Mouse (Mus musculus): ENCODE data around the gene Btbd35f29.
"Not testable (repeated sequence)": the region's sequence is repeated elsewhere in the genome, so short reads cannot be mapped to it uniquely, and the experiment has no call there.

Btbd35f29 gene

DNA sequence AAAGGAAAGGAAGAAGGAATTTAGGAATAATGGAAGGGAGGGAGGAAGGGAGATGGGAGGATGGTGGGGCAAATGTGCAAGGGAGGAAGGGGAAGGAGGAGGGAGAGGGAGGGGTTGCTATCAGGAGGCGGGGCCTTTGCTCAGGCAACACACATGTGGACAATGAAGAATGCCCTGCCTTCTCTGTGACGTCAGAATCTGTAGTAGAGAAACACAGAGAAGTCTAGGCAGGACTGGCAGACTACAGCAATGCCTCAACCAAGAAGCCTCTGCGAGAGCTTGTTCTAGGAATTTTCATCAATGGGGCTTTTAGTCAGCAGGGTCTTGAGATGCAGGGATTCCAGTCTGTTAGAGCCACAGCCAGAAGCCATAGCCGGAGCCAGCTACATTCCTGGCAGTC is at the start of gene Btbd35f29:
Gene Btbd35f29, plus strand, starts transcription at position 301 of the 400 bp plus-strand sequence.
- DNase-seq (ENCODE audit: low spot score) = not testable (repeated sequence)

DNA sequence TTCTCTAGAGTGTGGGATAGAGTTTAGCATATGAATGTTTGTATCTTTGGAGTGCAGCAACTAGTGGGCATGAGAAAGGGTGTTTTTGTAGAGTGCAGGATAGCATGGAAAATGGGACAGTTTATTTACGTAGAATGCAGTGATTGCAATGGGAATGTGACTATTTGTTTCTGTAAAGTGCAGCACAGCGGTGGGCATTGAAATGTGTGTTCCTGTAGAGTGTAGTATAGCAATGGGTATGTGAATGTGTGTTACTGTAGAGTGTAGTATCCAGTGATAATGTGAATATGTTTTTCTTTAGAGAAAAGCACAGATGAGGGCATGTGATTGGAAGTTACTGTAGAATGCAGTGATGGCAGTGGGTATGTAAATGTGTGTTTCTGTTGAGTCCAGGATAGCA is 23.9 kb downstream of the Btbd35f29 start:
- not testable (repeated sequence) for DNase-seq (ENCODE audit: low spot score)

DNA sequence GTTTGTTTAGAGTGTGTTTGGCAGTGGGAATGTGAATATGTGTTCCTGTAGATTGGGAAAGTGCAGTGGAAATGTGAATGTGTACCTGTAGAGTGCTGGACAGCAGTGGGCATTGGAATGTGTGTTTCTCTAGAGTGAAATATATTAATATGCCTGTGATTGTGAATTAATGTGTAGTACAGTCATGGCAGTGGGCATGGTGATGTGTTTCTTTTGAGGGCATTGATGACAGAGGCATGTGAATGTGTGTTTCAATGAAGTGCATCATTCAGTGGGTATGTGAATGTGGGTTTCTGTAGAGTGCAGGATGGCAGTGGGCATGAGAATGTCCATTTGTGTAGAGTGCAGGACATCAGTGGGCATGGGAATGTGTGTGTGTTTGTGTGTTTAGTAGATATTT is 27.7 kb downstream of the Btbd35f29 start:
- not testable (repeated sequence) for DNase-seq (ENCODE audit: low spot score)

DNA sequence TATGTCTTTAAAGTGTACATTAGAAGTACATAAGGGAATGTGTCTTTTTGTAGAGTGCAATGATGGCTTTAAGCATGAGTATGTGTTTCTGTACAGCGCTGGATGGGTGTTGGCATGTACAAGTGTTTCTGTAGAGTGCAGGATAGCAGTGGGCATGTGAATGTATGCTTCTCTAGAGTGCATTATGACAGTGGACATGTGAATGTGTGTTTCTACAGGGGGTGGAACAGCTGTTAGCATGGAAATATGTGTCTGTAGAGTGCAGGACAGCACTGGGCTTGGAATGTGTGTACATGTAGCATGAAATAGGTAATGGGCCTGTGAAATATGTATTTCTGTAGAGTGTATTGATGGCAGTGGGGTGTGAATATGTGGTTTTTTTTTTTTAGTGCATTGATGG is 28.4 kb downstream of the Btbd35f29 start:
- not testable (repeated sequence) for DNase-seq (ENCODE audit: low spot score)

DNA sequence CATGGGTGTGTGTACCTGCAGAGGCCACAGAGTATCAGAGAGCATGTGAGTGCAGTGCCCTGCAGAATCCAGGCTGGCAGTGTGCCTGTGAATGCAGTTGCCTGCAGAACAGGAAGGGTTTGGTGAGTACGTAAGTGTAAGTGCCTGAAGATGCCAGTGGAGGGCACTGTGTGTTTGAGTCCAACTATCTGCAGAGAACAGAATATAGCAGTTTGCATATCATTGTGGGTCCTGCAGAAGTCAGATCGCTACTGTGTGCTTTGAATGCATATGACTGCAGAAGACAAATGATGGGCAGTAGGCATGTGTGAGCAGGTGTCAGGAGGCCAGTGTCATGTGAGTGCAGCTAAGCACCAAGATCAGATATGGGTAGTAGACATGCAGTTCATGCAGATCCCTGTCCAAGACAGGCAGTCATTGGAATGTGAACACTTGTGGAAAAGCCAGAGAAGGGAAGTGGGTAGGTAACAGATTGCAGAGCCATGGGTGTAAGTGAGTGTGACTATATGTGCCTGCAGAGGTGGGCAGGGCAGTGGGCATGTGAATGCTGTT is 41.1 kb downstream of the Btbd35f29 start:
- DNase-seq (ENCODE audit: low spot score) = not testable (repeated sequence)

DNA sequence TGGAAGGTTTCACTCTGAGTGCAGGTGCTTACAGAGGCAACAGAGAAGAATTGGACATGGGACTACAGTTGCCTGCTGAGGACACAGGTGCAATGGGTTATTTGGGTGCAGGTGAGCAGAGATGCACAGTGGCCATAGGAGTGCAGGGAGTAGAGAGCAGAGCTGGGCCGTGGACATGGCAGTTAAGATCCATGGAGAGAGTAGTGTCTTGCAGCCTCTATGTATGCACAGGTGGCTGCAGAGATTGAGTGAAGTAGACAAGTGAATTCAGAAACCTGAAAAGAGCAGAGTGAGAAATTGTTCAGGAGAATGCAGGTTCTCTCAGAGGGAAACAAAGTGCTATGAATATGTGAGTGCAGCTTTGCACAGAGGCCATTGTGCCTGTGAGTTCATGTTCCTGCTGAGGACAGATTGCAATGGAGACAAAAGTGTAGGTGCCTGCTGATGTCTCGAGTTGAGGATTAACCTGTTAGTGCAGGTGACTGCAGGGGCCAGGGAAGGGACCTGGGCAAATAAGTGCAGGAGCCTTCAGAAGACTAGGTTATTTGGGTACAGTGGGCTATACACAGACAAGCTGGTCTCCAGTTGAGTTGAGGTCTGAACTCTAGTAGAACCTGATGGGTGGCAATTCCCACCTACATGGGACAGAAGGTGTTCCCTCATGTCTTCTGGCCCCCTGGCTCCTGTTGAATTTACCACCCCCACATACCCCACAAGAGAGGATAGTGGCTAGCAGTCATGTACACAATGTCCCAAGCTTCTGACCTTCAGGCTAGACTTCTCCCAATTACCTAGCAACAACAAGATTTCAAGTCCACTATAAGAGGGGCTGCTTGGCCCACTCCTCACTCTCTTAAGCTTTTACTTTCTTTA is 42.2 kb downstream of the Btbd35f29 start:
- DNase-seq (ENCODE audit: low spot score) = not testable (repeated sequence)

DNA sequence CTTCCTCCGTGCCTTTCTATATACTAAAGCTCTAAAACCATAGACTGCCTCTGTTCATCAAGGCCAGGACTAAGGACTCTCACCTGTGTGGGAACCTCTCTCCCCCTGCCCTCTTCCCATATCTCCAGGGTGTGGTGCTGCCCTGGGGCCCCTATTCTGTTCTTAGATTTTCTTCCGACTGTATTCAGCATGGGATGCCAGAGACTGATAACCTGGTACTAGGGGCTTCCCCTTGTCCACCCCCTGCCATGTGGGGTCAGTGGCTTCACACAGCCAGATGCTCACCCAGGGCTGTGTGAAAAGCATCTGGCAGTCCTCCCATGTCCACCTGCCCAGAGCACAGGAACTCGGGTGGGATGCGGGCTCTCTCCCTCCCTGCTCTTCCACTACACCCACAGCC is 43.1 kb downstream of the Btbd35f29 start:
- DNase-seq (ENCODE audit: low spot score) = not testable (repeated sequence)

DNA sequence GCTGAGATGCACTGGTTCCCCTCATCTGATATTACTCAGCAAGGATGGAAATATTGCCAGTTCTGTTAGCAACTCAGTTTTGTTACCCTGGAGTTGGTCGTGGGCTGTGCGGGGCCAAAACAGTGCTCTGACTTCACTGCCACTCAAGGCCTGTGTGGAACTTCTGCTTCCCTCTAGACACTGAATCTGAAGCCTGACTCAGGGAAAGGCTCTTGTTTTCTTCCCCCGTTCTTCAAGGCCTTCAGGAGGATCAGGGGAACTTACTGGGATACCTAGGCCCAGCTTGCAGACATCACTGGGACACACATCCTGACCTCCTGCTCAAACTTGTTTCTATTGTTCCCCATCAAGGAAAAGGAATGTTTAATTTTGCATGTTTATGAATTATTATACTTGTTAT is 45.2 kb downstream of the Btbd35f29 start:
- DNase-seq (ENCODE audit: low spot score) = peak; percentile 30

DNA sequence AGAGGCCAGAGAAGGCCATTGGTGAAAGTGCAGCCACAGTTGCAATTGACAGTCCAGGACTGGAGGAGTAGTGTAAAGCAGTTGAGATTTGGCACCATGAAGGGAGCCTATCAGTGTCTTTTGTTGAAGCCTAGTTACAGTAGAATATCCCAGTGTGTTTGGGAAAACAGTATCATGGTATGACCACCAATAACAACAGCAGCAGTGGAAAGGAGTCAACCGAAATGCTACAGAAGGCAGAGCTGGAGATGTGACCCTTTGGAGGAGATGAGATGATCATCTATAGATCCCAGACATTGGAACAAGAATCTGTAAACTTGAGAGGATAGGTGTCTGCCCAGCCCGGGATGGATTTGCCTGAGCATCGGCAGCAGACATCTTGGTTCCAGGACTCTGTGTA is 47.7 kb downstream of the Btbd35f29 start:
- DNase-seq (ENCODE audit: low spot score) = not testable (repeated sequence)
